Mouse (Mus musculus) liver, adult 2 months (tissue): ENCODE measurements around the gene Tmem19. TPM values are rescaled to one million over a fixed set of nuclear protein-coding genes. Genes with fewer than 3 reads are reported as not detected.

Source experiments
- DNase-seq: peaks from one replicate; pipeline ENCODE4 v3.0.0-alpha.2; 2011; ENCODE audit warnings: low read depth, low spot score; ENCODE audit errors: extremely low read depth
- H3K27ac ChIP-seq: fragments of 200-500 bp; replicated peaks from 2 replicates; pipeline ENCODE4 v1.5.1; 2012; ENCODE audit warnings: low read depth, mild to moderate bottlenecking, control low read depth, inconsistent platforms, low read length; ENCODE audit not compliant: insufficient read depth
- H3K27me3 ChIP-seq: fragments of 200-500 bp; 2 replicates; pipeline ENCODE4 v1.6.1; 2012; ENCODE audit warnings: mild to moderate bottlenecking, moderate library complexity, low read length, inconsistent platforms; ENCODE audit not compliant: control insufficient read depth, insufficient read depth
- H3K36me3 ChIP-seq: fragments of 200-500 bp; 2 replicates; pipeline ENCODE4 v1.6.1; 2012; ENCODE audit warnings: low read length, inconsistent platforms; ENCODE audit not compliant: control insufficient read depth, insufficient read depth
- H3K4me1 ChIP-seq: fragments of 200-500 bp; 2 replicates; pipeline ENCODE4 v1.6.1; 2011; ENCODE audit warnings: low read length; ENCODE audit not compliant: control insufficient read depth, insufficient read depth
- H3K4me3 ChIP-seq: fragments of 200-500 bp; 2 replicates; pipeline ENCODE4 v1.5.1; 2011; ENCODE audit warnings: low read depth, mild to moderate bottlenecking, control low read depth, low read length, moderate library complexity; ENCODE audit not compliant: insufficient read depth
- H3K79me2 ChIP-seq: fragments of 200-500 bp; 2 replicates; pipeline ENCODE4 v1.6.1; 2012; ENCODE audit warnings: inconsistent platforms, mild to moderate bottlenecking, low read length, moderate library complexity; ENCODE audit not compliant: control insufficient read depth, insufficient read depth
- H3K9ac ChIP-seq: fragments of 200-500 bp; 2 replicates; pipeline ENCODE4 v1.6.1; 2012; ENCODE audit warnings: low read depth, mild to moderate bottlenecking, control low read depth, inconsistent platforms, low read length
- CTCF ChIP-seq: fragments of 200-500 bp; IDR thresholded peaks from 2 replicates; pipeline ENCODE4 v1.5.1; 2011; ENCODE audit warnings: low read depth, low read length, control low read depth
- POLR2A ChIP-seq: fragments of 200-500 bp; IDR thresholded peaks from 2 replicates; pipeline ENCODE4 v1.6.1; 2011; ENCODE audit warnings: low read length, control low read depth; ENCODE audit not compliant: insufficient read depth; ENCODE audit errors: extremely low read depth
- WGBS: fragments of 180-500 bp; shearing (Covaris S2); methylation state at CpG from one replicate; pipeline ENCODE4 v1.1.7; 2018; 5-methylcytosine and 5-hydroxymethylcytosine counted together
- polyA plus RNA-seq: library from polyadenylated mRNA; depleted of rRNA; stranded (reverse); fragments of >200 nt; gene quantifications from 2 replicates; pipeline ENCODE4 v1.2.3, GENCODE M21; 2012
- total RNA-seq: library from RNA; depleted of rRNA; stranded (reverse); fragments of >200 nt; gene quantifications from 2 replicates; pipeline ENCODE4 v1.2.3, GENCODE M21; 2014

Gene Tmem19
- total and polyA plus RNA-seq, 2 experiments = 30.8 to 47.4 TPM

DNA sequence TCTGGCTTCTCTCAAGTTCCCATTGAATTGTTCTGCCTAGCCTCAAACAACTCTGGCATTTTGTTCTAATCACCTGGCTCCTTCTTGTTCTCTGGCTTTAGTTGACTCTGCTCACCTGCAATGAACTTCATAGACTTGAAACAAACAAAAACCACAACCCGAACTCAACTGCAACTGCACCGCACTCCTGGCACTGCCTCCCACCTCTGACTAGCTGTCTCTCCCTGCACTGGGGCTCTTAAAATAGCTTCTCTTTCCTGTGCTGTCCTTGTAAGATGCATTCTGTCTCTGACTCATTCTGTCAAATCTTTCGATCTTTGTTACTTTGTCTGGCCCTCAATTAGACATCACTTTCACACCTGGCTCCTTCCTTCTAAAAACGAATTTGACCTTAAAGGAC, 850 bp upstream of the Tmem19 start:
- Histone ChIP-seq H3K4me1 (peaks cover 12% of the 10 kb centered on the region; the same call in 1 of the 2 replicates), H3K4me3 (no peak overlapping the region), H3K36me3 (no peaks in the 10 kb centered on the region), H3K27me3 (no peaks in the 10 kb centered on the region), H3K27ac (peak overlapping the region; percentile 36; the same call in 1 of the 2 replicates), H3K9ac (no peak overlapping the region), H3K79me2 (peaks cover 6% of the 10 kb centered on the region; the same call in 1 of the 2 replicates)
- no peak for TF ChIP-seq POLR2A
- 64% methylated on average over 4 of the region's 4 CpGs for WGBS
- no peak for DNase-seq

DNA sequence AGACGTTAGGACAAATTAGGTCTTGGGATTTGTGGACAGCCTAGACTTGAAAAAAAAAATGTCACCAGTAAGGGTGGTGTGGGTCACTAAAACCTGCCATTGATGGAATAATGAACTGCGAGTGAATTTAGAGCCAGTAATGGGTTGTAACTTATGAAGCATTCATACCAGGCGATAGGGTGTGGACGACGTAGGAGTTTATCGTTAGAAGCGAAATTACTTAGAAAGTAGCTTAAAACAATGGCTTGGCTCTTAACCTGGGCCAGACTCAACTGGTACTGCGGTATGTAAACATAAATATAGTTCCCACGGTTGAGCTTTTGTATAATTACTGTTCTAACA, 293 bp upstream of the Tmem19 start:
- Histone ChIP-seq H3K27ac (peak overlapping the region; percentile 56), H3K79me2 (peaks cover 6% of the 10 kb centered on the region; the same call in 1 of the 2 replicates), H3K27me3 (no peaks in the 10 kb centered on the region), H3K4me3 (peak overlapping the region; percentile 83), H3K9ac (peak overlapping the region; percentile 50), H3K36me3 (no peaks in the 10 kb centered on the region), H3K4me1 (peaks cover 15% of the 10 kb centered on the region; the same call in 1 of the 2 replicates)
- 6% methylated on average over 9 of the region's 9 CpGs for WGBS
- DNase-seq = no peak
- TF ChIP-seq POLR2A (no peak), CTCF (no peak)

DNA sequence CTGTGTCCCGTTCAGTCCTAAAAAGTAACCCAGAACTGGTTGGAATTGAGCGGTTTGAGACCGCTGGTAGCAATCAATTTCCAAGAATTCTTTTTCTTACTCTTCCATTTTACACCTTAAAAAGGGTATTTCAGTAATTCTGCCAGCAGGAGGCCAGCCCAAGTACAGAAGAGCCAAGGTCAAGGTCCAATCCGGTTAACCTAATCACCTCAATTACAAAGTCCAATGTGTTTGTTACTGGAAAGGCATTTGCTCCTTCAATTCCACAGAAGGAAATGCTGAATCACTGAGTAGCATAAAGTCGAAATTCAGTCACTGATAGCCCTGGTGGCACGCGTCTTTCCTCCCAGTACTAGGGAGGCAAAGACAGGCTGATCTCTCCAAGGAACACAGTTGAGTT, 3.2 kb downstream of the Tmem19 start:
- TF ChIP-seq CTCF (peak; percentile 29; the same call in 1 of the 2 replicates), POLR2A (no peak)
- H3K79me2 ChIP-seq = peaks cover 11% of the 10 kb centered on the region; the same call in 1 of the 2 replicates
- no peaks in the 10 kb centered on the region for H3K27me3 ChIP-seq
- DNase-seq = peak; percentile 96
- peaks cover 29% of the 10 kb centered on the region for H3K4me1 ChIP-seq
- peaks cover 8% of the 10 kb centered on the region for H3K36me3 ChIP-seq
- no peak overlapping the region; the same call in 1 of the 2 replicates for H3K9ac ChIP-seq
- peak overlapping the region; percentile 81 for H3K27ac ChIP-seq
- H3K4me3 ChIP-seq = no peak overlapping the region
- WGBS = 24% methylated on average over 7 of the region's 7 CpGs

DNA sequence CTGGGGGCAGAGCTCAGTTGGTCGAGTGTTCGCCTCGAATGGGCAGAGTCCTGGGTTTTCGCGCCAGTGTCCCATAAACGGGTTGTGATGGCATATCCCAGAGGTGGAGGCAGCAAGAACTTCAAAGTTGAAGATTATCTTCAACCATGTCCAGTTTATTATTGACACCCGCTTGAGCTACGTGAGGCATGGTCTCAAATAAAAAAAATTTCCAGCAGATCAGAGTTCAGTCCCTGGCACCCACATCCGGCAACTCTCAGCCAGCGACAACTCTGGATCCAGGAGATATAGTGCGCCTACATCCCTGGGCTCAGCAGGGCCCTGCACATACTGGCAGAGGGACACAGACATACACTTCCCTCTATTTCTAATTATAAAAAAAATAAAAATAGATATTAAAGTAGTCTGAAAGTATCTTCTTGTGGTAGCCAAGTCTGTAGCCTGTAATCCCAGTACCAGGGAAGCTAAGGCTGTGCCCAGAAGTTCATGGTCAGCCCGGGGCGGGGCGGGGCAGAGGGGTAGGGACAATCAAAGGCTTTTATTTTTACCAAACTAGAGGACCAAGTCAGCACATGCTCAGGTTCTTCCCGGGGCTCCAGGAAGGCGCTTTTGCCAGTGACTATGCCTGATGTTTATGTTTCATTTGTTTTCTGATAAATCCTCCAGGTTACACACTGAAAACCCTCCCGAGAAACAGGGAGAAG, 3.9 kb downstream of the Tmem19 start:
- H3K4me3 ChIP-seq = no peak overlapping the region
- WGBS = 64% methylated on average over 17 of the region's 17 CpGs
- H3K36me3 ChIP-seq = peaks cover 8% of the 10 kb centered on the region
- H3K79me2 ChIP-seq = peaks cover 11% of the 10 kb centered on the region; the same call in 1 of the 2 replicates
- no peaks in the 10 kb centered on the region for H3K27me3 ChIP-seq
- DNase-seq = peak; percentile 75
- TF ChIP-seq POLR2A (no peak), CTCF (no peak)
- H3K9ac ChIP-seq = no peak overlapping the region; the same call in 1 of the 2 replicates
- peaks cover 28% of the 10 kb centered on the region for H3K4me1 ChIP-seq
- H3K27ac ChIP-seq = peak overlapping the region; percentile 81

DNA sequence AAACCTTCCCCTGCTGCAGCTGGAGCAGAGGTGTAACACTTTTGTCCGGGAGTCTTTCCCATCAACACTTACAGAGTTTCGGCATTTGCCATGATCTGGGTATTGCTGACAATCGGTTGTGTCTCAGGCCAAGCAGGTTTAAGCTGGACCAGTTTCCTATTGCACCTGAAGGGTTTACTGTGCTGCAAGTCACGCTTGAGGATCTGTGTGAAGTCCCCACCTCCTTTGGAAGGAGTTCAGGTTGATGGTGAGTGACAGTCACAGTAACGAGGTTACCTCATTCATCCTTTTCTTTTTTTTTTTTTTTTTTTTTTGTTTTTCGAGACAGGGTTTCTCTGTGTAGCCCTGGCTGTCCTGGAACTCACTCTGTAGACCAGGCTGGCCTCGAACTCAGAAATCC, 6.2 kb downstream of the Tmem19 start:
- WGBS = 74% methylated on average over 6 of the region's 7 CpGs
- no peak overlapping the region for H3K9ac ChIP-seq

DNA sequence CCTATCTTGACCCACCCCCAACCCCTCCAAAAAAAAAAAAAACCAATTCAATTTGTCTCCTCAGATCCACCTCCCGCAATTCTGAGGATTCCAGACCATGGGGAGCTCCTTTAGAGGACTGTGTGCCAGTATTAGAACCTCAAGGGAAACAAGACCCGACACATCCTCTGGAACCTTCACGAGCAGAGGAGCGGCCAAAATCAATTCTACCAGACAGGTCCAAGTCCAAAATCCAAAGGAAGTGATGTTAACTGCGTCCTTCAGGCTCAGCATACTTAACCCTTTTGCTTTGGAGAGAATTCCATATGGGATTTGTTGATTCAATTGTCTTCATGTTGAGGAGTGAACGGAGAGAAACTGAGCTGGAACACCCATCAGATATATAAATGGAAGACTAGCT, 7.3 kb downstream of the Tmem19 start:
- DNase-seq = peak; percentile 94
- Histone ChIP-seq H3K27ac (peak overlapping the region; percentile 75), H3K4me3 (no peak overlapping the region), H3K79me2 (peaks cover 6% of the 10 kb centered on the region; the same call in 1 of the 2 replicates), H3K27me3 (no peaks in the 10 kb centered on the region), H3K4me1 (peaks cover 29% of the 10 kb centered on the region), H3K36me3 (peaks cover 9% of the 10 kb centered on the region), H3K9ac (no peak overlapping the region)
- WGBS = 18% methylated on average over 6 of the region's 6 CpGs
- no peak for TF ChIP-seq CTCF
- TF ChIP-seq POLR2A = no peak

More for the DNA sequence above, 6.2 kb downstream of the Tmem19 start:
- Histone ChIP-seq H3K4me1 (peaks cover 27% of the 10 kb centered on the region), H3K36me3 (peaks cover 9% of the 10 kb centered on the region), H3K27ac (peak overlapping the region; percentile 84), H3K27me3 (no peaks in the 10 kb centered on the region), H3K79me2 (peaks cover 10% of the 10 kb centered on the region; the same call in 1 of the 2 replicates), H3K4me3 (no peak overlapping the region)
- peak; percentile 61 for DNase-seq
- TF ChIP-seq CTCF (no peak), POLR2A (no peak)
